In the genomic region with DNA sequence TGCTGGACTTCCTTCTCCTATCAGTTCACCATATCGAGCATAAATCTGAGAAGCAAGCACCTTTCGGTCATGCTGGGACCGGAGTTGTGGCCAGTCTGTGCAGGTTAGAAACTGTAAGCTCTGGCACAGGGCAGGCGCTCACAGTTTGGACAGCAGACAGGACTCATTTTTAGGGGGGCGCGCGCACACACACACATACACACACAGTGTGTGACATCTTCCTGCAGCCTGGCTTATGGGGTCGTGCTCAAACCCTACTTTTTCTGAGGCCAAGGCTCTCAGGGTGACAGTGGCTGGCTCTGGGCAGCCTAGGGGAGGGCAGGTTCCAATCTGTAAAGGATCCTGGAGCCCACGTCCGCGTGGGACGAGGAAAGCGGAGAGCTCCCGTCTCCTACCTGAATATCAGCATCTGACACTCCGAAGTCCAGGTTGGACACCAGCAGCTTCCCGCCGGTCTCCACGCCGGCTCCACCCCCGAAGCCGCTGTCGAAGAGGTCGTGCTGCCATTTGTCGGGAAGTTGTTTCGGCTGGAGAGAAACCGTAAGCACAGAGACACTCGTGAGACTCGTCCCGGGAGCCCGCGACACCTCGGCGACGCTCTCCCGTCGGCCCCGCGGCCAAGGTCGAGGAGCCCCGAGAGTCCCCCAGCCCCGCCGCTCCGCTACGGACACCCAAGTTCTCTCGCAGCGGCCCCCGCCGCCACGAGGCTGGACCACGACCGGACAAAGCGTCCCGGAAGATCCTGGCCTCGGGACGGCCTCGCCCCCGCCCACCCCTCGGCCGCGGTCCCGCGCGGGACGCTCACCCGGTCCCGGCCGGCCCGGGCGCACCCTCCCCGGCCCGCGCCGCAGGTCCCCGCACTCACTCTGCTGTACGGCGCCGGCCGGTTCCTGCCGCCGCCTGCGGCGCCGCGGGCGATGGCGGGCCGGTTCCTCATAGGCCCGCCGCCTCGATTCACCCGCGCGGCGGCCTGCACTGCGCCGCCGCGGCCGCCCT, we compare ENCODE assay signal across 7 mouse cellular contexts. TPM values are rescaled to one million over a fixed set of nuclear protein-coding genes. Genes with fewer than 3 reads are reported as not detected.
DNase-seq lines count a peak whose midpoint lies in the region; ATAC-seq and TF ChIP-seq lines count a peak whose summit lies in the region.

No protein-coding gene starts in this region.

- no peak for TF ChIP-seq POLR2A in testis, adult 2 months (IDR thresholded peaks at IDR 0.05; ENCODE audit: control insufficient read depth, low read depth, low read length)

- peaks cover 77% of the 10 kb centered on the region for H3K36me3 ChIP-seq in embryonic facial prominence, embryonic 10.5 days (replicated peaks)
- H3K36me3 ChIP-seq in hindbrain, embryonic 11.5 days (ENCODE audit: control insufficient read depth, insufficient read depth, low read length) = peaks cover 15% of the 10 kb centered on the region
- H3K36me3 ChIP-seq in liver, embryonic 14.5 days (replicated peaks; ENCODE audit: control insufficient read depth, insufficient read depth, low read depth) = peaks cover 56% of the 10 kb centered on the region
- H3K36me3 ChIP-seq in testis, adult 2 months (ENCODE audit: control insufficient read depth, insufficient read depth, low read length) = peaks cover 2% of the 10 kb centered on the region; the same call in 1 of the 2 replicates

- peak; percentile 73 for ATAC-seq in hindbrain, embryonic 11.5 days (ENCODE audit: low FRiP score)
- ATAC-seq in liver, embryonic 14.5 days (ENCODE audit: insufficient read depth) = peak; percentile 40

- no peaks in the 10 kb centered on the region for H3K9me3 ChIP-seq in embryonic facial prominence, embryonic 10.5 days
- H3K9me3 ChIP-seq in hindbrain, embryonic 11.5 days (ENCODE audit: control insufficient read depth, low read length) = no peaks in the 10 kb centered on the region
- no peaks in the 10 kb centered on the region for H3K9me3 ChIP-seq in liver, embryonic 14.5 days (ENCODE audit: control insufficient read depth, low read length)

- WGBS in embryonic facial prominence, embryonic 10.5 days = 5% methylated on average over 99 of the region's 99 CpGs
- WGBS in hindbrain, embryonic 11.5 days = 6% methylated on average over 59 of the region's 99 CpGs
- 3% methylated on average over 89 of the region's 99 CpGs for WGBS in liver, embryonic 14.5 days (ENCODE audit: insufficient replicate concordance)

- peaks cover 34% of the 10 kb centered on the region for H3K4me1 ChIP-seq in embryonic facial prominence, embryonic 10.5 days
- peaks cover 7% of the 10 kb centered on the region; the same call in 1 of the 2 replicates for H3K4me1 ChIP-seq in hindbrain, embryonic 11.5 days (replicated peaks; ENCODE audit: control insufficient read depth, insufficient read depth, low read length)
- peaks cover 21 to 25% of the 10 kb centered on the region in 2 experiments for H3K4me1 ChIP-seq in liver, embryonic 14.5 days (replicated peaks; ENCODE audit: control insufficient read depth in 2 of 2, insufficient read depth in 2 of 2, low read length in 1 of 2)
- H3K4me1 ChIP-seq in testis, adult 2 months (ENCODE audit: control insufficient read depth, insufficient read depth, low read length) = peaks cover 12% of the 10 kb centered on the region

- peak overlapping the region; percentile 99 for H3K4me3 ChIP-seq in embryonic facial prominence, embryonic 10.5 days
- peak overlapping the region; percentile 100 for H3K4me3 ChIP-seq in hindbrain, embryonic 11.5 days (ENCODE audit: low read depth, low read length)
- peak overlapping the region; percentile 89 to 100 for H3K4me3 ChIP-seq in liver, embryonic 14.5 days (ENCODE audit: insufficient read depth in 1 of 2, low read depth in 2 of 2, low read length in 2 of 2)
- peak overlapping the region; percentile 93 for H3K4me3 ChIP-seq in testis, adult 2 months (ENCODE audit: control insufficient read depth, low read depth, low read length)

- no peak for TF ChIP-seq CTCF in liver, embryonic 14.5 days (IDR thresholded peaks at IDR 0.05; ENCODE audit: low read depth)
- no peak for TF ChIP-seq CTCF in testis, adult 2 months (IDR thresholded peaks at IDR 0.05; ENCODE audit: control insufficient read depth, insufficient read depth, insufficient replicate concordance, low read depth, low read length)

- DNase-seq in spleen, postnatal 10 days (ENCODE audit: low spot score in 2 of 2) = peak; percentile 42 to 54
- DNase-seq in spleen, adult 18-20 months = no peak
- DNase-seq in embryonic facial prominence, embryonic 10.5 days (ENCODE audit: low spot score) = peak; percentile 44
- DNase-seq in hindbrain, embryonic 11.5 days (ENCODE audit: low spot score) = no peak
- no peak for DNase-seq in liver, embryonic 14.5 days (ENCODE audit: low read depth in 3 of 3, low spot score in 3 of 3)
- DNase-seq in right cerebral cortex, adult 18-20 months = no peak

- no peaks in the 10 kb centered on the region for H3K27me3 ChIP-seq in embryonic facial prominence, embryonic 10.5 days (replicated peaks; ENCODE audit: low read depth, poor library complexity, severe bottlenecking)
- no peaks in the 10 kb centered on the region for H3K27me3 ChIP-seq in hindbrain, embryonic 11.5 days (ENCODE audit: control insufficient read depth, insufficient read depth, low read length)
- H3K27me3 ChIP-seq in liver, embryonic 14.5 days (ENCODE audit: control insufficient read depth, insufficient read depth, low read length) = no peaks in the 10 kb centered on the region
- H3K27me3 ChIP-seq in testis, adult 2 months (ENCODE audit: control insufficient read depth, insufficient read depth, low read length) = no peaks in the 10 kb centered on the region

- peak overlapping the region; percentile 99 for H3K9ac ChIP-seq in hindbrain, embryonic 11.5 days (ENCODE audit: low read depth, low read length)
- H3K9ac ChIP-seq in liver, embryonic 14.5 days (replicated peaks) = peak overlapping the region; percentile 99

- H3K27ac ChIP-seq in embryonic facial prominence, embryonic 10.5 days (replicated peaks) = peak overlapping the region; percentile 99
- H3K27ac ChIP-seq in hindbrain, embryonic 11.5 days (ENCODE audit: low read depth, low read length) = peak overlapping the region; percentile 88
- peak overlapping the region; percentile 96 for H3K27ac ChIP-seq in liver, embryonic 14.5 days
- peak overlapping the region; percentile 75 for H3K27ac ChIP-seq in testis, adult 2 months (ENCODE audit: control insufficient read depth, insufficient read depth, low read depth, low read length)

- TF ChIP-seq EP300 in liver, embryonic 14.5 days (IDR thresholded peaks at IDR 0.05; ENCODE audit: low read depth) = no peak

- peak overlapping the region; percentile 92 for H3K4me2 ChIP-seq in hindbrain, embryonic 11.5 days (replicated peaks; ENCODE audit: low read depth, low read length)
- H3K4me2 ChIP-seq in liver, embryonic 14.5 days (ENCODE audit: low read depth) = peak overlapping the region; percentile 100

RNA-seq across cellular contexts. Expression of gene Alyref, which starts 0.6 kb away (rescaled TPM):
- polyA plus RNA-seq in embryonic facial prominence, embryonic 10.5 days (2016; fragmentation: Nextera tagmentation; extraction: Ambion mirVana) = 620 and 640 TPM in 2 replicates
- 686 and 764 TPM in 2 replicates for polyA plus RNA-seq in hindbrain, embryonic 11.5 days (2014; fragmentation: Nextera tagmentation; extraction: Ambion mirVana)
- 46.3 and 110 TPM in 2 replicates for polyA plus RNA-seq in liver, embryonic 14.5 days (2012; rRNA removed)
- polyA plus RNA-seq in liver, embryonic 14.5 days (2014; fragmentation: Nextera tagmentation; extraction: Ambion mirVana) = 347 and 349 TPM in 2 replicates
- 22.8 and 23.6 TPM in 2 replicates for polyA plus RNA-seq in testis, adult 2 months (2012; rRNA removed)

RNA-seq across cellular contexts. Expression of gene Anapc11, which starts 0.7 kb away (rescaled TPM):
- polyA plus RNA-seq in embryonic facial prominence, embryonic 10.5 days (2016; fragmentation: Nextera tagmentation; extraction: Ambion mirVana) = 192 and 198 TPM in 2 replicates
- polyA plus RNA-seq in hindbrain, embryonic 11.5 days (2014; fragmentation: Nextera tagmentation; extraction: Ambion mirVana) = 195 TPM in 2 replicates
- polyA plus RNA-seq in liver, embryonic 14.5 days (2012; rRNA removed) = 44.7 and 60.4 TPM in 2 replicates
- polyA plus RNA-seq in liver, embryonic 14.5 days (2014; fragmentation: Nextera tagmentation; extraction: Ambion mirVana) = 93.5 and 98.7 TPM in 2 replicates
- polyA plus RNA-seq in testis, adult 2 months (2012; rRNA removed) = 178 and 209 TPM in 2 replicates

RNA-seq across cellular contexts. Expression of gene Npb, which starts 10.7 kb away (rescaled TPM):
- polyA plus RNA-seq in embryonic facial prominence, embryonic 10.5 days (2016; fragmentation: Nextera tagmentation; extraction: Ambion mirVana) = not detected in 2 replicates
- 0.42 TPM in 1 of 2 replicates, not detected in the other for polyA plus RNA-seq in hindbrain, embryonic 11.5 days (2014; fragmentation: Nextera tagmentation; extraction: Ambion mirVana)
- polyA plus RNA-seq in liver, embryonic 14.5 days (2012; rRNA removed) = 5.5 and 12.3 TPM in 2 replicates
- 11.9 and 14.2 TPM in 2 replicates for polyA plus RNA-seq in liver, embryonic 14.5 days (2014; fragmentation: Nextera tagmentation; extraction: Ambion mirVana)
- 24.6 and 26.3 TPM in 2 replicates for polyA plus RNA-seq in testis, adult 2 months (2012; rRNA removed)

RNA-seq across cellular contexts. Expression of gene Arhgdia, which starts 16.1 kb away (rescaled TPM):
- polyA plus RNA-seq in embryonic facial prominence, embryonic 10.5 days (2016; fragmentation: Nextera tagmentation; extraction: Ambion mirVana) = 735 and 777 TPM in 2 replicates
- 576 and 591 TPM in 2 replicates for polyA plus RNA-seq in hindbrain, embryonic 11.5 days (2014; fragmentation: Nextera tagmentation; extraction: Ambion mirVana)
- polyA plus RNA-seq in liver, embryonic 14.5 days (2012; rRNA removed) = 172 and 176 TPM in 2 replicates
- polyA plus RNA-seq in liver, embryonic 14.5 days (2014; fragmentation: Nextera tagmentation; extraction: Ambion mirVana) = 191 and 204 TPM in 2 replicates
- 94.7 and 101 TPM in 2 replicates for polyA plus RNA-seq in testis, adult 2 months (2012; rRNA removed)

RNA-seq across cellular contexts. Expression of gene Pcyt2, which starts 20.2 kb away (rescaled TPM):
- 142 and 145 TPM in 2 replicates for polyA plus RNA-seq in embryonic facial prominence, embryonic 10.5 days (2016; fragmentation: Nextera tagmentation; extraction: Ambion mirVana)
- 104 and 105 TPM in 2 replicates for polyA plus RNA-seq in hindbrain, embryonic 11.5 days (2014; fragmentation: Nextera tagmentation; extraction: Ambion mirVana)
- polyA plus RNA-seq in liver, embryonic 14.5 days (2012; rRNA removed) = 127 and 135 TPM in 2 replicates
- 86.2 and 99.6 TPM in 2 replicates for polyA plus RNA-seq in liver, embryonic 14.5 days (2014; fragmentation: Nextera tagmentation; extraction: Ambion mirVana)
- 106 and 116 TPM in 2 replicates for polyA plus RNA-seq in testis, adult 2 months (2012; rRNA removed)

Comparison
In these comparisons a context has a peak if more than half of its experiments do, and no peak if none do; other contexts are left out.
1. DNase-seq: peak in spleen, postnatal 10 days (2 of 2) and embryonic facial prominence, embryonic 10.5 days (single experiment); none in spleen, adult 18-20 months (0 of 2), hindbrain, embryonic 11.5 days (single experiment), liver, embryonic 14.5 days (0 of 3) and right cerebral cortex, adult 18-20 months (single experiment).
2. Peak in every context shown above with its lines, with median percentiles within 50 percentile points of each other: H3K27ac ChIP-seq and H3K4me3 ChIP-seq.